Mouse (Mus musculus): ENCODE measurements around the gene Stk10.
"Not testable (repeated sequence)": the region's sequence is repeated elsewhere in the genome, so short reads cannot be mapped to it uniquely, and the experiment has no call there.

Gene Stk10

GRCm38 (mm10) chr11:32601528-32602323 lies 68.6 kb downstream of the Stk10 start:
- no peak for DNase-seq (ENCODE audit: low spot score)

GRCm38 (mm10) chr11:32604663-32605062 lies 71.6 kb downstream of the Stk10 start:
- DNase-seq (ENCODE audit: low spot score) = no peak

GRCm38 (mm10) chr11:32605131-32605860 lies 72.2 kb downstream of the Stk10 start:
- no peak for DNase-seq (ENCODE audit: low spot score)

GRCm38 (mm10) chr11:32605907-32606306 lies 72.8 kb downstream of the Stk10 start:
- DNase-seq (ENCODE audit: low spot score) = no peak

- no peak for DNase-seq (ENCODE audit: low spot score)
Measured at GRCm38 (mm10) chr11:32607319-32607718, 74.2 kb downstream of the Stk10 start.

- no peak for DNase-seq (ENCODE audit: low spot score)
Measured at GRCm38 (mm10) chr11:32610616-32611015, 77.5 kb downstream of the Stk10 start.

- DNase-seq (ENCODE audit: low spot score) = no peak
Measured at GRCm38 (mm10) chr11:32612304-32612703, 79.2 kb downstream of the Stk10 start.

GRCm38 (mm10) chr11:32614463-32614862 lies 81.4 kb downstream of the Stk10 start:
- DNase-seq (ENCODE audit: low spot score) = no peak

GRCm38 (mm10) chr11:32615561-32615960 lies 82.5 kb downstream of the Stk10 start:
- no peak for DNase-seq (ENCODE audit: low spot score)

- DNase-seq (ENCODE audit: low spot score) = no peak
Measured at GRCm38 (mm10) chr11:32616091-32616490, 83.0 kb downstream of the Stk10 start.

- no peak for DNase-seq (ENCODE audit: low spot score)
Measured at GRCm38 (mm10) chr11:32618036-32618435, 84.9 kb downstream of the Stk10 start.

GRCm38 (mm10) chr11:32618641-32619040 lies 85.5 kb downstream of the Stk10 start:
- DNase-seq (ENCODE audit: low spot score) = not testable (repeated sequence)

- no peak for DNase-seq (ENCODE audit: low spot score)
Measured at GRCm38 (mm10) chr11:32619257-32619816, 86.2 kb downstream of the Stk10 start.

GRCm38 (mm10) chr11:32619866-32620456 lies 86.9 kb downstream of the Stk10 start:
- DNase-seq (ENCODE audit: low spot score) = no peak

GRCm38 (mm10) chr11:32621831-32622478 lies 88.8 kb downstream of the Stk10 start:
- DNase-seq (ENCODE audit: low spot score) = no peak

- DNase-seq (ENCODE audit: low spot score) = no peak
Measured at GRCm38 (mm10) chr11:32622479-32623190, 89.5 kb downstream of the Stk10 start.

GRCm38 (mm10) chr11:32623236-32623635 lies 90.1 kb downstream of the Stk10 start:
- no peak for DNase-seq (ENCODE audit: low spot score)

- DNase-seq (ENCODE audit: low spot score) = no peak
Measured at GRCm38 (mm10) chr11:32623912-32624311, 90.8 kb downstream of the Stk10 start.

- DNase-seq (ENCODE audit: low spot score) = no peak
Measured at GRCm38 (mm10) chr11:32625677-32626076, 92.6 kb downstream of the Stk10 start.

GRCm38 (mm10) chr11:32626079-32626478 lies 93.0 kb downstream of the Stk10 start:
- no peak for DNase-seq (ENCODE audit: low spot score)

GRCm38 (mm10) chr11:32627900-32628299 lies 94.8 kb downstream of the Stk10 start:
- DNase-seq (ENCODE audit: low spot score) = no peak

Measured in urinary bladder, postnatal 10 days (tissue).